Mouse (Mus musculus): ENCODE results near the gene Slc17a9.

The Slc17a9 gene

GRCm38 (mm10) chr2:180755896-180756295 lies 30.8 kb downstream of the Slc17a9 start:
- DNase-seq, result no peak

DNA sequence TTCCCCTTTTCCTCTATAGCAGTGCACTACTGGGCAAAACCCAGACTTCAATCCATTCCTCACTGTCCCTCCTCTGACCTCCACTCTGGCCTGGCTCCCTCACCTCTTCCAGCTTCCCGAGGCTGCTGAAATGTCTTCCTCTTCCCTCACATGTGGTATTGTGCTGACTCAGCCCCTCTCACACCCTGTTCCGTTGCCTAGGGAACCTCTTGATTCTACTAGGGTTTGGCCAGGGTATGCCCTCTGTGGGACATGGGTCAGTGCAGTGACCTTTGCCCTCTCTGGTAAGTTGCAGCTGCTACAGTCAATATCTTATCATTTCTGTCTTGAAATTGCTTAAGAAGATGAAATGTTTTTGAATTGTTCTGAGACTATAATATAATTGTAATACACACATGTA lies 31.7 kb downstream of the Slc17a9 start:
- DNase-seq, result no peak

DNA sequence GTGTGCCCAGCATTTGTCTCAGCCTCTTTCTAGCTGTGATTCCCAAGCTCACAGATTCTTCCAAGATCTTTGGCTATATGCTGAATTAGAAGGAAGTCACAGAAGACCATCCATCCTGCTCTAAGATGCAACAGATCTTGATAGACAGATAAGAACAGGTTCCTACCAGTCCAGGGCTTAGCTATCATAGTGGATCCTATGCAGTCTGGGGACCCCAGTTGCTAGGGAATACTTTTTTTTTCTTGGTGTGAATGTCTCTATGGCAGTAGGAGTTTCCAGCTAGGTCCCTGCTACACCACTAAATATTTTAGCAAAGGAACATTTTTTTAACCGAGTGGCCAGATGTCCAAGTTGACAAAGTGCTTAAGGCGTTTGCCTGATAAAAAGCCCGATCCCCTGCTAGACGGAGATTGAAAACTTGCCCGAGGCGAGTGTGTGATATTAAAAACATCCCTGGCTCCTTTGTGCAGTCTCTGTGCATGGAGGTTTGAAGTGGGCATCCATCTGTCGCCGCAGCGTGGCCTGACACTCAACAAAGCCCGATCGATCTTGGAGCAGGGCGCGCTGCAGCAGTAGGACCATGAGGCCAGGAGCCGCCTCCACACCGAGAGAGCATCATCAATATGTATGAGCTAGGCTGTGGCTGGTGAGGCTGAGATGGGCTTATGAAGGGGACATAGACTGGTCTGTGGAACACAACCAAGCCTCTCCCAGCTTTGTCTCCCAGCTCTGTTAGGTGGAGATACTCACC lies 33.6 kb downstream of the Slc17a9 start:
- no peak for DNase-seq

GRCm38 (mm10) chr2:180764986-180765385 lies 39.9 kb downstream of the Slc17a9 start:
- DNase-seq, result no peak

DNA sequence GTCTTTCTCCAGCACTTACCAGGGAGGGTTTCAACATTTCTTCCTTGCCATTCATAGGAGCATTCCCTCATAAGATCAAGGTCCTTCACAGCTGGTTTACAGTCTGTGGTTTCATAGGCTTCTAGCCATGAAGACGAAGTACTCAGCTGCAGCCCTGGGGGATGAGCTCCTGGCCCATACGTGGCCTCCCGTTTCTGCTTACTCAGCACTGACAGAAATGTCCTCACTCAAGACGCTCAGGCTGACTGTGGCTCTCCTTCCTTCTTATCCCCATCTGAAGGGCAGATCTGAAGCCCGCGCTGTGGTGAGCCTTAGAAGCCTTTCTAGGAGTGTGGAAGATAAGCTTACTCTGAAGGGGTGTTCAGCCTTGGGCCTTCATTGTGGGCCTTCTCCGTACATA lies 40.6 kb downstream of the Slc17a9 start:
- no peak for DNase-seq

DNA sequence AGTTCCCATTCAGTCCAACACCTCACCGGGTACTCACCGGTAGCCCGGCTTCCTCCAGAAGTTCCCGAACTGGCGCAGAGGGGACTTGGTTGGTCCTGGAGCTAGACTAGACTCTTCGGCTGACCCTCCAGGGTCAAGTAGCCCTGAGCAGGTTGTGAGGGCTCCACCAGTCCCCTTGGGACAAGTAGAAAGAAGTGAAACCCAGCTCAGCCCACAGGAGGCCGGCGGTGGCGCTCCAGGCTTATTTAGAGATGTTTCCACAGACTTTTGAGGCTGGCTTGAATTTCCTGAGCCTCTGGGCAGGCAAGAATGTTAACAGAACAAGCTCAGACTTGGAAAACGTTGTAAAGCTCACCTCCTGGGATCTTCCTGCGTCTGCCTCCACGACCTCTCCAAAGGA lies 50.2 kb downstream of the Slc17a9 start:
- DNase-seq, result no peak

DNA sequence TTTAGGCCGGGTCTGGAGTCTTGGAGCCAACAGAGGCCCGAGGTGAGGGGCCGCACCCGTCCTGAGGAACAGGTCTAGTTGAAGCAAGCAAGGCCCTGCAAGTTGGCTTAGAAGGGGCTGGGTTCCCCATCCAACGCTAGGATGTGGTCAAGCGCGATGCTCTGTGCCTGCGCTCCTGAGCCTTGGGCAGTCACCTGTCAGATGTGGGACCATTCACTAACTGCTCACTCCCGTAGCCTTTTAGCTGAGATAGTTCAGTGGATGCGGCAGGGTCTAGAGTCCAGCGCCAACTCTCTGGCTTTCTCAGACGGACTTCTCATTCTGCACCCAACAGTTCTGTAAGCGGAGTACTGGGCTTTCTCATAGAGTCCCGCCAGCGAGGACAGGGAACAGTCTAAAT lies 50.6 kb downstream of the Slc17a9 start:
- no peak for DNase-seq

- DNase-seq, result no peak
Observed at GRCm38 (mm10) chr2:180776793-180777192, 51.7 kb downstream of the Slc17a9 start, which contains the start of gene Bhlhe23. TSS of gene Bhlhe23 (minus strand) at chr2:180776900.

GRCm38 (mm10) chr2:180779226-180780104 lies 54.4 kb downstream of the Slc17a9 start:
- DNase-seq, result no peak

DNA sequence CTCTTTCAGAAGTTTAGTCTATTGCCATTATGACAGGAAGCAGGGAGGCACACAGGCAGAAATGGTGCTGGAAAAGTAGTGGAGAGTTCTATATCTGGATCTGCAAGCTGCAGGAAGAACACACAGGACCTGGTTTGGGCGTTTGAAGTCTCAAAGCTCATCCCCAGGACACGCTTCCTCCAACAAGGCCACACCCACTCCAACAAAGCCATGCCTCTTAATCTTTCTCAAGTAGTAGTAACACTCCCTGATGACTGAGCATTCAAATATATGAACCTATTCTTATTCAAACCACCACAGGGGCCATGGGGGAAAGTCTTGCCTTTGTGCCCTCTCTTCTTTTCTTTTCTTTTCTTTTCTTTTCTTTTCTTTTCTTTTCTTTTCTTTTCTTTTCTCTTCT lies 55.2 kb downstream of the Slc17a9 start:
- DNase-seq, result no peak

GRCm38 (mm10) chr2:180786732-180787131 lies 61.7 kb downstream of the Slc17a9 start:
- no peak for DNase-seq

- peak; percentile 59 for DNase-seq
Observed at GRCm38 (mm10) chr2:180787566-180788232, 62.6 kb downstream of the Slc17a9 start.

DNA sequence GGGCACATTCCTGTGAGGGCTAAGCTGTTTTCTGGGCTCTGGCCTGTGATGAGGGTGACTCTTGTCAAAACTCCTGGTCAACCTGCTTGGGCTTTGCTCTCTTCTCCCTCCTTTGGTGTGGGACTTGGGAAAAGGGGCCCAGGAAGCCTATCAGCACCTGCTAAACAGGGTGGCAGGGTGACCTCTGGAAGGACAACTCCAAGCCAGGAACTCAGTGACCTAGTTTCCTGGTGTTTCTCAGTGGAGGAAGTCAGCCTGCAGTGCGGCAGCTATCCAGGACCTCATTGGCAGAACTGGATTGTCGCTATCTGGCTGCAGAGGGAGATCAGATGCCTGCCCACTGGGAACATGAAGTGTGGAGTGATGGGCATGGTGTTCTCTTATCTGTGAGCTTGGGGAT lies 63.3 kb downstream of the Slc17a9 start:
- DNase-seq, result no peak

DNA sequence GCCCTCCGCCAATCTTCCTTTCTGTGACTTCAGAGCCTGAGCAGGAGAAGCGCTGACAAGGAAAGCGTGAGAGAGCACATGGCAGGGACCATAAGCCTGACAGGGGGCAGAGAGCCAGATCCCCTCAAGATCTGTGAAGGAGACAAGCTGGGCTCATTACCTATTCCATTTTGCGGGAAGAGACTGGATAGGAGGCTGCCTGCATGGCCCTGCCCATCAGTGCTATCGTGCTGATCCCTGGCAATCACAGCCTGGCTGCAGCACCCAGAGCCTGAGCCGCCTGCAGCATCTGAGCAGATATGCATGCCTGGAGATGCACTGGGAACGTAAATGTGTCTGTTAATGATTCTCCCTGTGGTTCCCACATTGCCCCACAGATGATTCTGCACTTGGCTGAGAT lies 63.8 kb downstream of the Slc17a9 start:
- peak; percentile 39 for DNase-seq

- peak; percentile 48 for DNase-seq
Observed at GRCm38 (mm10) chr2:180791674-180792073, 66.6 kb downstream of the Slc17a9 start.

All from layer of hippocampus, adult 9-11 months (tissue).